Mouse (Mus musculus) olfactory bulb, adult 2 months (tissue): ENCODE measurements around the gene Cib1.

Experiments
- CTCF ChIP-seq: fragments of 200-500 bp; IDR thresholded peaks from 2 replicates; pipeline ENCODE4 v1.5.1; 2012; ENCODE audit warnings: low read depth, mild to moderate bottlenecking, low read length, moderate library complexity; ENCODE audit not compliant: insufficient read depth
- POLR2A ChIP-seq: fragments of 200-500 bp; IDR thresholded peaks from 2 replicates; pipeline ENCODE4 v1.6.1; 2012; ENCODE audit warnings: mild to moderate bottlenecking, low read depth, low read length, moderate library complexity; ENCODE audit not compliant: insufficient read depth

DNA sequence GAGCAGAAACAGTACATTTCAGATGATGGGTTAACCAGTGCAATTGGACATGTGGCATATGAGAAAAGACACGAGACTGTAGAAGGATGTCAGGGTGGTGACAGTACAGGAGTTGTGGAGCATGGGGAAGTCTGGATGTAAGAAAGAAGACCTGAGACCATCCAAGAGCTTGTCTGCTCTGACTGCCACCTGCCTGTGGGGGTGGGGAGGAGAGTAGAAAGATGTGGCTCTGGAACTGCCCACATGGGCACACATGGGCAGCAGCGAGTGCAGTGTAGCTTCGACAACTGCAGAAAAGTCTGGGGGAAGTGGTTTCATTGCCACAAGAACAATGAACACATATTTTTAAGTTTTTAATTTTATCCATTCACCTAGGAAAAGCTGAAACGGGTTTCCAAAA is 35.2 kb downstream of the Cib1 start:
- TF ChIP-seq CTCF (no peak), POLR2A (no peak)
